10 mouse cellular contexts compared by ENCODE assay signal in genomic region chr12:4558475-4559279, GRCm38 (mm10). TPM values are rescaled to one million over a fixed set of nuclear protein-coding genes. Genes with fewer than 3 reads are reported as not detected.
A peak's percentile ranks its signal among the peaks of the same experiment; 100 is the strongest.
DNase-seq lines count a peak whose midpoint lies in the region; ATAC-seq and TF ChIP-seq lines count a peak whose summit lies in the region.
"Had no signal": no experiment of that assay in that cellular context is flagged by ENCODE, and none has a peak within 500 bp of the region (broad histone marks: within the 10 kb centered on the region; RNA-seq: fewer than 3 reads in every experiment).

No protein-coding gene starts in this region.

- H3K27me3 ChIP-seq in heart, embryonic 15.5 days = no peaks in the 10 kb centered on the region
- H3K27me3 ChIP-seq in lung, postnatal 0 days (replicated peaks; ENCODE audit: insufficient read depth, low read length) = no peaks in the 10 kb centered on the region
- H3K27me3 ChIP-seq in midbrain, embryonic 14.5 days (ENCODE audit: control insufficient read depth, insufficient read depth, low read length) = no peaks in the 10 kb centered on the region
- H3K27me3 ChIP-seq: liver, embryonic 15.5 days had no signal

- no peaks in the 10 kb centered on the region for H3K9me3 ChIP-seq in heart, embryonic 15.5 days (replicated peaks)
- no peaks in the 10 kb centered on the region for H3K9me3 ChIP-seq in lung, postnatal 0 days (ENCODE audit: low read length)
- H3K9me3 ChIP-seq in midbrain, embryonic 14.5 days (ENCODE audit: control insufficient read depth, low read length) = no peaks in the 10 kb centered on the region
- H3K9me3 ChIP-seq: liver, embryonic 15.5 days had no signal

- DNase-seq in urinary bladder, postnatal 25 days (ENCODE audit: low spot score) = peak; percentile 11
- DNase-seq in urinary bladder, adult 18-20 months (ENCODE audit: low spot score in 2 of 2) = no peak
- peak; percentile 74 for DNase-seq in lung, postnatal 0 days (ENCODE audit: low spot score)
- DNase-seq in MN1 (ENCODE audit: low spot score) = no peak
- no peak for DNase-seq in midbrain, embryonic 14.5 days

- H3K27ac ChIP-seq in heart, embryonic 15.5 days = peak overlapping the region; percentile 65
- H3K27ac ChIP-seq in lung, postnatal 0 days (ENCODE audit: low read length) = no peak overlapping the region
- no peak overlapping the region for H3K27ac ChIP-seq in midbrain, embryonic 14.5 days (replicated peaks; ENCODE audit: low read depth, low read length)
- H3K27ac ChIP-seq: liver, embryonic 15.5 days had no signal

- no peak overlapping the region for H3K9ac ChIP-seq in heart, embryonic 15.5 days
- no peak overlapping the region for H3K9ac ChIP-seq in lung, postnatal 0 days (replicated peaks; ENCODE audit: low read depth)
- H3K9ac ChIP-seq in midbrain, embryonic 14.5 days (replicated peaks; ENCODE audit: low read length) = no peak overlapping the region
- H3K9ac ChIP-seq: liver, embryonic 15.5 days had no signal

- no peak for TF ChIP-seq EP300 in lung, postnatal 0 days (IDR thresholded peaks at IDR 0.05)

- H3K4me2 ChIP-seq in heart, embryonic 15.5 days = 0 out of 2 replicates have a peak overlapping the region, but pooled peaks have one; percentile 34
- no peak overlapping the region for H3K4me2 ChIP-seq in lung, postnatal 0 days (replicated peaks; ENCODE audit: low read depth, low read length)
- H3K4me2 ChIP-seq in midbrain, embryonic 14.5 days (ENCODE audit: low read length) = no peak overlapping the region
- H3K4me2 ChIP-seq: liver, embryonic 15.5 days had no signal

- WGBS in heart, embryonic 15.5 days = 32% methylated on average over 9 of the region's 9 CpGs
- 31% methylated on average over 9 of the region's 9 CpGs for WGBS in lung, postnatal 0 days
- WGBS in midbrain, embryonic 14.5 days = 90% methylated on average over 9 of the region's 9 CpGs

- ATAC-seq in heart, embryonic 15.5 days (replicated peaks; ENCODE audit: insufficient number of reproducible peaks, insufficient read depth, low FRiP score, low read depth) = peak; percentile 76
- ATAC-seq in lung, postnatal 0 days = peak; percentile 65
- no peak for ATAC-seq in cerebellum, adult (ENCODE audit: insufficient number of reproducible peaks, low FRiP score, low TSS enrichment)
- no peak for ATAC-seq in erythroblast, adult 5-6 weeks (replicated peaks; ENCODE audit: low FRiP score, poor library complexity, severe bottlenecking)
- ATAC-seq in midbrain, embryonic 14.5 days (ENCODE audit: low FRiP score, low TSS enrichment) = no peak

- H3K4me3 ChIP-seq in heart, embryonic 15.5 days = no peak overlapping the region
- H3K4me3 ChIP-seq in lung, postnatal 0 days (ENCODE audit: low read depth, low read length) = no peak overlapping the region
- no peak overlapping the region for H3K4me3 ChIP-seq in midbrain, embryonic 14.5 days (replicated peaks; ENCODE audit: low read depth, low read length)
- H3K4me3 ChIP-seq: liver, embryonic 15.5 days had no signal

- H3K4me1 ChIP-seq in heart, embryonic 15.5 days (replicated peaks) = peaks cover 14% of the 10 kb centered on the region
- H3K4me1 ChIP-seq in lung, postnatal 0 days (ENCODE audit: insufficient read depth, low read depth, low read length) = 0 out of 2 replicates have a peak, but pooled peaks cover 3% of the 10 kb centered on the region
- no peaks in the 10 kb centered on the region for H3K4me1 ChIP-seq in midbrain, embryonic 14.5 days (ENCODE audit: control insufficient read depth, insufficient read depth, low read length)
- H3K4me1 ChIP-seq: liver, embryonic 15.5 days had no signal

- H3K36me3 ChIP-seq in heart, embryonic 15.5 days = no peaks in the 10 kb centered on the region
- H3K36me3 ChIP-seq in lung, postnatal 0 days (ENCODE audit: insufficient read depth, low read length) = no peaks in the 10 kb centered on the region
- no peaks in the 10 kb centered on the region for H3K36me3 ChIP-seq in midbrain, embryonic 14.5 days (ENCODE audit: control insufficient read depth, insufficient read depth, low read length)
- H3K36me3 ChIP-seq: liver, embryonic 15.5 days had no signal

- no peak for TF ChIP-seq CTCF in lung, postnatal 0 days (IDR thresholded peaks at IDR 0.05)

RNA-seq across cellular contexts. Expression of gene Itsn2, which starts 33.8 kb away (rescaled TPM):
- 33.1 and 35.4 TPM in 2 replicates for polyA plus RNA-seq in heart, embryonic 15.5 days (2015; fragmentation: Nextera tagmentation; extraction: Ambion mirVana)
- 37.1 and 41.1 TPM in 2 replicates for polyA plus RNA-seq in lung, postnatal 0 days (2015; fragmentation: Nextera tagmentation; extraction: Ambion mirVana)
- total RNA-seq in erythroblast, adult 5-6 weeks (2015; ENCODE audit: low replicate concordance) = 27.1 and 53.5 TPM in 2 replicates
- 53.4 and 60.5 TPM in 2 replicates for total RNA-seq in erythroblast, adult 5-6 weeks (2017; ENCODE audit: low replicate concordance)
- polyA plus RNA-seq in midbrain, embryonic 14.5 days (2014; fragmentation: Nextera tagmentation; extraction: Ambion mirVana) = 19.9 and 21.2 TPM in 2 replicates

RNA-seq across cellular contexts. Expression of gene Gm3625, which starts 34.0 kb away (rescaled TPM):
- not detected in 2 replicates for polyA plus RNA-seq in heart, embryonic 15.5 days (2015; fragmentation: Nextera tagmentation; extraction: Ambion mirVana)
- not detected in 2 replicates for polyA plus RNA-seq in lung, postnatal 0 days (2015; fragmentation: Nextera tagmentation; extraction: Ambion mirVana)
- total RNA-seq in erythroblast, adult 5-6 weeks (2015; ENCODE audit: low replicate concordance) = not detected in 2 replicates
- total RNA-seq in erythroblast, adult 5-6 weeks (2017; ENCODE audit: low replicate concordance) = not detected in 2 replicates
- polyA plus RNA-seq in midbrain, embryonic 14.5 days (2014; fragmentation: Nextera tagmentation; extraction: Ambion mirVana) = not detected in 2 replicates
- total RNA-seq: gastrocnemius, postnatal 36 days had no signal
- polyA plus RNA-seq: liver, embryonic 15.5 days had no signal

Comparison
In these comparisons a context has a peak if more than half of its experiments do, and no peak if none do; other contexts are left out.
1. DNase-seq: peak in urinary bladder, postnatal 25 days (single experiment) and lung, postnatal 0 days (single experiment); none in urinary bladder, adult 18-20 months (0 of 2), MN1 (single experiment) and midbrain, embryonic 14.5 days (single experiment).
2. ATAC-seq: peak in heart, embryonic 15.5 days (single experiment) and lung, postnatal 0 days (single experiment); none in cerebellum, adult (single experiment), erythroblast, adult 5-6 weeks (single experiment) and midbrain, embryonic 14.5 days (single experiment).